Mouse (Mus musculus) myocyte (in vitro differentiated cells): ENCODE results near the gene Dnajc28. TPM values are rescaled to one million over a fixed set of nuclear protein-coding genes. Genes with fewer than 3 reads are reported as not detected.

Experiments used
- H3K27me3 ChIP-seq: one replicate; pipeline ENCODE4 v1.6.1; 2011; ENCODE audit not compliant: control insufficient read depth, insufficient read depth, insufficient read length
- H3K36me3 ChIP-seq: one replicate; pipeline ENCODE4 v1.6.1; 2011; ENCODE audit not compliant: control insufficient read depth, insufficient read depth
- H3K4me2 ChIP-seq: one replicate; pipeline ENCODE4 v1.6.1; 2011; ENCODE audit warnings: low read depth, control low read depth
- H3K4me3 ChIP-seq: one replicate; pipeline ENCODE4 v1.5.1; 2011; ENCODE audit warnings: mild to moderate bottlenecking, control low read depth, moderate library complexity
- H3K79me2 ChIP-seq: one replicate; pipeline ENCODE4 v1.6.1; 2011; ENCODE audit not compliant: control insufficient read depth, insufficient read depth
- H3ac ChIP-seq: one replicate; pipeline ENCODE4 v1.6.1; 2011; ENCODE audit not compliant: control insufficient read depth, insufficient read length
- CEBPB ChIP-seq: IDR thresholded peaks from 2 replicates; pipeline ENCODE4 v1.6.1; 2011; ENCODE audit warnings: mild to moderate bottlenecking, moderate library complexity; ENCODE audit not compliant: poor library complexity, insufficient read depth, severe bottlenecking
- E2F4 ChIP-seq: IDR thresholded peaks from one replicate; pipeline ENCODE4 v1.6.1; 2011; ENCODE audit warnings: mild to moderate bottlenecking, control low read depth, moderate library complexity; ENCODE audit not compliant: insufficient read depth
- MAX ChIP-seq: IDR thresholded peaks from one replicate; pipeline ENCODE4 v1.6.1; 2011; ENCODE audit warnings: low read depth, mild to moderate bottlenecking, control low read depth
- MYOD1 ChIP-seq, 3 experiments: IDR thresholded peaks; one replicate each; pipeline ENCODE4 v1.6.1; 2011; ENCODE audit warnings: control low read depth in 2 of 3, low read depth in 2 of 3, mild to moderate bottlenecking in 2 of 3, moderate library complexity in 1 of 3; ENCODE audit not compliant: insufficient read length in 2 of 3, control insufficient read depth in 1 of 3
- MYOG ChIP-seq, 3 experiments: IDR thresholded peaks; one replicate each; pipeline ENCODE4 v1.6.1; 2011; ENCODE audit warnings: control low read depth in 2 of 3, low read depth in 2 of 3, mild to moderate bottlenecking in 2 of 3; ENCODE audit not compliant: insufficient read length in 2 of 3, control insufficient read depth in 1 of 3, insufficient read depth in 1 of 3
- POLR2A ChIP-seq: IDR thresholded peaks from one replicate; pipeline ENCODE4 v1.6.1; 2011; ENCODE audit warnings: low read depth, mild to moderate bottlenecking, control low read depth, moderate library complexity; ENCODE audit not compliant: insufficient read length
- POLR2AphosphoS2 ChIP-seq: IDR thresholded peaks from one replicate; pipeline ENCODE4 v1.6.1; 2011; ENCODE audit warnings: low read depth, control low read depth; ENCODE audit not compliant: insufficient read length
- REST ChIP-seq: IDR thresholded peaks from one replicate; pipeline ENCODE4 v1.6.1; 2011; ENCODE audit warnings: mild to moderate bottlenecking, control low read depth, moderate library complexity; ENCODE audit not compliant: insufficient read depth, insufficient read length
- SRF ChIP-seq: IDR thresholded peaks from one replicate; pipeline ENCODE4 v1.6.1; 2011; ENCODE audit warnings: low read depth; ENCODE audit not compliant: control insufficient read depth, insufficient read length
- TCF12 ChIP-seq: IDR thresholded peaks from one replicate; pipeline ENCODE4 v1.6.1; 2011; ENCODE audit warnings: mild to moderate bottlenecking, control low read depth; ENCODE audit not compliant: poor library complexity, insufficient read depth, severe bottlenecking
- TCF3 ChIP-seq: IDR thresholded peaks from one replicate; pipeline ENCODE4 v1.6.1; 2011; ENCODE audit warnings: low read depth, control low read depth; ENCODE audit not compliant: insufficient read length
- USF1 ChIP-seq: IDR thresholded peaks from one replicate; pipeline ENCODE4 v1.6.1; 2011; ENCODE audit warnings: low read depth, mild to moderate bottlenecking, control low read depth, moderate library complexity
- polyA plus RNA-seq: library from polyadenylated mRNA; unstranded; fragments of >200 nt; fragmentation: generic; extraction: Trizol; gene quantifications from one replicate; pipeline ENCODE4 v1.2.1, GENCODE M21; 2012; ENCODE audit warnings: missing spikeins

Dnajc28 gene
- polyA plus RNA-seq, 1 experiment = 0.80 TPM

- Histone ChIP-seq H3K4me3 (no peak overlapping the region), H3K4me2 (no peak overlapping the region), H3K36me3 (no peaks in the 10 kb centered on the region), H3ac (no peak overlapping the region), H3K27me3 (peaks cover 7% of the 10 kb centered on the region), H3K79me2 (no peaks in the 10 kb centered on the region)
- TF ChIP-seq USF1 = no peak
- no peak for TF ChIP-seq MYOD1 (IDR thresholded peaks at IDR 0.05; ENCODE audit: control insufficient read depth in 1 of 3, insufficient read length in 2 of 3, low read depth in 2 of 3)
These were observed 13.7 kb downstream of the Dnajc28 start for GRCm38 (mm10) chr16:91605156-91605555.

GRCm38 (mm10) chr16:91601693-91602092 lies 17.1 kb downstream of the Dnajc28 start:
- no peaks in the 10 kb centered on the region for H3K36me3 ChIP-seq
- no peak overlapping the region for H3ac ChIP-seq
- no peak overlapping the region for H3K4me2 ChIP-seq
- peaks cover 7% of the 10 kb centered on the region for H3K27me3 ChIP-seq
- no peak overlapping the region for H3K4me3 ChIP-seq
- TF ChIP-seq POLR2A (no peak), CEBPB (no peak), POLR2AphosphoS2 (no peak), MAX (no peak), USF1 (no peak), TCF12 (no peak), MYOD1 (IDR thresholded peaks at IDR 0.05; ENCODE audit: control insufficient read depth in 1 of 3, insufficient read length in 2 of 3, low read depth in 2 of 3) (no peak), REST (no peak), SRF (no peak), E2F4 (no peak), TCF3 (no peak), MYOG (IDR thresholded peaks at IDR 0.05; ENCODE audit: control insufficient read depth in 1 of 3, insufficient read depth in 1 of 3, insufficient read length in 2 of 3, low read depth in 2 of 3) (no peak)
- H3K79me2 ChIP-seq = no peaks in the 10 kb centered on the region

GRCm38 (mm10) chr16:91601081-91601480 lies 17.7 kb downstream of the Dnajc28 start:
- Histone ChIP-seq H3K4me3 (no peak overlapping the region), H3K27me3 (peaks cover 7% of the 10 kb centered on the region), H3ac (no peak overlapping the region), H3K4me2 (no peak overlapping the region), H3K79me2 (no peaks in the 10 kb centered on the region), H3K36me3 (no peaks in the 10 kb centered on the region)
- TF ChIP-seq MAX = no peak
- TF ChIP-seq SRF = no peak
- no peak for TF ChIP-seq MYOG (IDR thresholded peaks at IDR 0.05; ENCODE audit: control insufficient read depth in 1 of 3, insufficient read depth in 1 of 3, insufficient read length in 2 of 3, low read depth in 2 of 3)
- no peak for TF ChIP-seq TCF3

- no peaks in the 10 kb centered on the region for H3K79me2 ChIP-seq
- H3ac ChIP-seq = no peak overlapping the region
- peaks cover 7% of the 10 kb centered on the region for H3K27me3 ChIP-seq
- TF ChIP-seq USF1 (no peak), SRF (no peak), MYOD1 (IDR thresholded peaks at IDR 0.05; ENCODE audit: control insufficient read depth in 1 of 3, insufficient read length in 2 of 3, low read depth in 2 of 3) (no peak), CEBPB (no peak), POLR2A (no peak), TCF3 (no peak), TCF12 (no peak), POLR2AphosphoS2 (no peak), REST (no peak), MAX (no peak), E2F4 (no peak), MYOG (IDR thresholded peaks at IDR 0.05; ENCODE audit: control insufficient read depth in 1 of 3, insufficient read depth in 1 of 3, insufficient read length in 2 of 3, low read depth in 2 of 3) (no peak)
- no peak overlapping the region for H3K4me3 ChIP-seq
- no peak overlapping the region for H3K4me2 ChIP-seq
- no peaks in the 10 kb centered on the region for H3K36me3 ChIP-seq
These were observed 19.6 kb downstream of the Dnajc28 start for GRCm38 (mm10) chr16:91599242-91599641.

- TF ChIP-seq CEBPB (no peak), MYOD1 (IDR thresholded peaks at IDR 0.05; ENCODE audit: control insufficient read depth in 1 of 3, insufficient read length in 2 of 3, low read depth in 2 of 3) (peak in 1 of 3 experiments; percentile 1)
These were observed 21.2 kb downstream of the Dnajc28 start, which contains the start of gene Tmem50b for GRCm38 (mm10) chr16:91597672-91598010. Gene Tmem50b (minus strand): TSS chr16:91597800.

More at GRCm38 (mm10) chr16:91597672-91598010, 21.2 kb downstream of the Dnajc28 start, which contains the start of gene Tmem50b:
- Histone ChIP-seq H3K27me3 (peaks cover 7% of the 10 kb centered on the region), H3K4me3 (peak within 1 kb of the TSS; percentile 31), H3ac (peak within 1 kb of the TSS; percentile 87), H3K36me3 (no peaks in the 10 kb centered on the region), H3K4me2 (peak within 1 kb of the TSS; percentile 90), H3K79me2 (no peaks in the 10 kb centered on the region)
